Mouse (Mus musculus): ENCODE data around the gene Cog6. TPM values are rescaled to one million over a fixed set of nuclear protein-coding genes. Genes with fewer than 3 reads are reported as not detected.
"Not testable (repeated sequence)": the region's sequence is repeated elsewhere in the genome, so short reads cannot be mapped to it uniquely, and the experiment has no call there.

Gene Cog6
- total and polyA plus RNA-seq, 2 experiments from 2014 or later, result 28.0 to 37.2 TPM

GRCm38 (mm10) chr3:52999016-52999744 is 17.9 kb downstream of the Cog6 start:
- H3K4me2 ChIP-seq (ENCODE audit: low read depth, low read length, poor library complexity, severe bottlenecking), result no peak overlapping the region
- H3K9me3 ChIP-seq (ENCODE audit: low read length), result no peaks in the 10 kb centered on the region
- H3K27me3 ChIP-seq (ENCODE audit: insufficient read depth, low read length), result no peaks in the 10 kb centered on the region
- ATAC-seq (ENCODE audit: low FRiP score) (no peak), DNase-seq (ENCODE audit: low spot score) (no peak)
- no peaks in the 10 kb centered on the region for H3K4me1 ChIP-seq (ENCODE audit: insufficient read depth, low read length)
- H3K27ac ChIP-seq (ENCODE audit: low read depth, low read length), result no peak overlapping the region
- H3K9ac ChIP-seq (replicated peaks; ENCODE audit: low read length, poor library complexity, severe bottlenecking), result no peak overlapping the region
- no peak for TF ChIP-seq CTCF (IDR thresholded peaks at IDR 0.05)
- H3K36me3 ChIP-seq (ENCODE audit: insufficient read depth, low read length), result peaks cover 70% of the 10 kb centered on the region
- WGBS, result 85% methylated on average over 15 of the region's 15 CpGs
- H3K4me3 ChIP-seq (ENCODE audit: low read depth, low read length), result no peak overlapping the region

GRCm38 (mm10) chr3:52997381-52997780 is 19.7 kb downstream of the Cog6 start:
- Histone ChIP-seq H3K36me3 (ENCODE audit: insufficient read depth, low read length) (peaks cover 78% of the 10 kb centered on the region), H3K4me2 (ENCODE audit: low read depth, low read length, poor library complexity, severe bottlenecking) (no peak overlapping the region), H3K9me3 (ENCODE audit: low read length) (no peaks in the 10 kb centered on the region), H3K27me3 (ENCODE audit: insufficient read depth, low read length) (no peaks in the 10 kb centered on the region), H3K4me1 (ENCODE audit: insufficient read depth, low read length) (no peaks in the 10 kb centered on the region), H3K27ac (ENCODE audit: low read depth, low read length) (no peak overlapping the region), H3K4me3 (ENCODE audit: low read depth, low read length) (no peak overlapping the region), H3K9ac (replicated peaks; ENCODE audit: low read length, poor library complexity, severe bottlenecking) (no peak overlapping the region)
- WGBS, result 83% methylated on average over 1 of the region's 1 CpGs
- TF ChIP-seq CTCF (IDR thresholded peaks at IDR 0.05), result no peak
- ATAC-seq (ENCODE audit: low FRiP score) (no peak), DNase-seq (ENCODE audit: low spot score) (no peak)

GRCm38 (mm10) chr3:52996635-52997034 is 20.4 kb downstream of the Cog6 start:
- no peak overlapping the region for H3K4me2 ChIP-seq (ENCODE audit: low read depth, low read length, poor library complexity, severe bottlenecking)
- H3K36me3 ChIP-seq (ENCODE audit: insufficient read depth, low read length), result peaks cover 75% of the 10 kb centered on the region
- no peak overlapping the region for H3K9ac ChIP-seq (replicated peaks; ENCODE audit: low read length, poor library complexity, severe bottlenecking)
- H3K9me3 ChIP-seq (ENCODE audit: low read length), result no peaks in the 10 kb centered on the region
- no peaks in the 10 kb centered on the region for H3K27me3 ChIP-seq (ENCODE audit: insufficient read depth, low read length)
- no peak overlapping the region for H3K4me3 ChIP-seq (ENCODE audit: low read depth, low read length)
- H3K27ac ChIP-seq (ENCODE audit: low read depth, low read length), result no peak overlapping the region
- no peak for TF ChIP-seq CTCF (IDR thresholded peaks at IDR 0.05)
- no peaks in the 10 kb centered on the region for H3K4me1 ChIP-seq (ENCODE audit: insufficient read depth, low read length)
- ATAC-seq (ENCODE audit: low FRiP score) (no peak), DNase-seq (ENCODE audit: low spot score) (no peak)
- WGBS, result 91% methylated on average over 5 of the region's 5 CpGs

GRCm38 (mm10) chr3:52994666-52995065 is 22.4 kb downstream of the Cog6 start:
- WGBS, result 62% methylated on average over 5 of the region's 5 CpGs
- Histone ChIP-seq H3K4me1 (ENCODE audit: insufficient read depth, low read length) (no peaks in the 10 kb centered on the region), H3K36me3 (ENCODE audit: insufficient read depth, low read length) (peaks cover 61% of the 10 kb centered on the region), H3K27ac (ENCODE audit: low read depth, low read length) (no peak overlapping the region), H3K4me2 (ENCODE audit: low read depth, low read length, poor library complexity, severe bottlenecking) (no peak overlapping the region), H3K27me3 (ENCODE audit: insufficient read depth, low read length) (no peaks in the 10 kb centered on the region), H3K9me3 (ENCODE audit: low read length) (no peaks in the 10 kb centered on the region), H3K4me3 (ENCODE audit: low read depth, low read length) (no peak overlapping the region), H3K9ac (replicated peaks; ENCODE audit: low read length, poor library complexity, severe bottlenecking) (no peak overlapping the region)
- peak; percentile 65 for TF ChIP-seq CTCF (IDR thresholded peaks at IDR 0.05)
- DNase-seq (ENCODE audit: low spot score) (peak; percentile 3), ATAC-seq (ENCODE audit: low FRiP score) (no peak)

GRCm38 (mm10) chr3:52993296-52993695 is 23.7 kb downstream of the Cog6 start:
- peaks cover 57% of the 10 kb centered on the region for H3K36me3 ChIP-seq (ENCODE audit: insufficient read depth, low read length)

GRCm38 (mm10) chr3:52990041-52990737 is 26.8 kb downstream of the Cog6 start:
- Histone ChIP-seq H3K9ac (replicated peaks; ENCODE audit: low read length, poor library complexity, severe bottlenecking) (no peak overlapping the region), H3K36me3 (ENCODE audit: insufficient read depth, low read length) (peaks cover 52% of the 10 kb centered on the region), H3K27ac (ENCODE audit: low read depth, low read length) (no peak overlapping the region), H3K9me3 (ENCODE audit: low read length) (no peaks in the 10 kb centered on the region), H3K4me3 (ENCODE audit: low read depth, low read length) (no peak overlapping the region), H3K4me2 (ENCODE audit: low read depth, low read length, poor library complexity, severe bottlenecking) (no peak overlapping the region), H3K4me1 (ENCODE audit: insufficient read depth, low read length) (no peaks in the 10 kb centered on the region), H3K27me3 (ENCODE audit: insufficient read depth, low read length) (no peaks in the 10 kb centered on the region)
- 78% methylated on average over 18 of the region's 18 CpGs for WGBS
- DNase-seq (ENCODE audit: low spot score) (no peak), ATAC-seq (ENCODE audit: low FRiP score) (no peak)
- no peak for TF ChIP-seq CTCF (IDR thresholded peaks at IDR 0.05)

More at GRCm38 (mm10) chr3:52993296-52993695, 23.7 kb downstream of the Cog6 start:
- ATAC-seq (ENCODE audit: low FRiP score), result no peak
- 89% methylated on average over 9 of the region's 10 CpGs for WGBS
- no peak for TF ChIP-seq CTCF (IDR thresholded peaks at IDR 0.05)
- H3K27me3 ChIP-seq (ENCODE audit: insufficient read depth, low read length), result no peaks in the 10 kb centered on the region
- no peak overlapping the region for H3K27ac ChIP-seq (ENCODE audit: low read depth, low read length)
- no peaks in the 10 kb centered on the region for H3K4me1 ChIP-seq (ENCODE audit: insufficient read depth, low read length)
- H3K9ac ChIP-seq (replicated peaks; ENCODE audit: low read length, poor library complexity, severe bottlenecking), result no peak overlapping the region
- DNase-seq (ENCODE audit: low spot score), result no peak
- H3K9me3 ChIP-seq (ENCODE audit: low read length), result no peaks in the 10 kb centered on the region
- H3K4me3 ChIP-seq (ENCODE audit: low read depth, low read length), result no peak overlapping the region
- H3K4me2 ChIP-seq (ENCODE audit: low read depth, low read length, poor library complexity, severe bottlenecking), result no peak overlapping the region

- not testable (repeated sequence) for H3K9me3 ChIP-seq (ENCODE audit: low read length); H3K4me3 ChIP-seq (ENCODE audit: low read depth, low read length); H3K27ac ChIP-seq (ENCODE audit: low read depth, low read length); H3K27me3 ChIP-seq (ENCODE audit: insufficient read depth, low read length); H3K4me1 ChIP-seq (ENCODE audit: insufficient read depth, low read length); DNase-seq (ENCODE audit: low spot score); H3K9ac ChIP-seq (replicated peaks; ENCODE audit: low read length, poor library complexity, severe bottlenecking); ATAC-seq (ENCODE audit: low FRiP score); H3K4me2 ChIP-seq (ENCODE audit: low read depth, low read length, poor library complexity, severe bottlenecking)
- peaks cover 30% of the 10 kb centered on the region for H3K36me3 ChIP-seq (ENCODE audit: insufficient read depth, low read length)
- WGBS, result 50% methylated on average over 7 of the region's 7 CpGs
Measured at GRCm38 (mm10) chr3:52985508-52985941, 31.5 kb downstream of the Cog6 start.
